ENCODE assay signal across 21 mouse cellular contexts in genomic region chr4:111452192-111452591, GRCm38 (mm10). TPM values are rescaled to one million over a fixed set of nuclear protein-coding genes. Genes with fewer than 3 reads are reported as not detected.
"Had no signal": no experiment of that assay in that cellular context is flagged by ENCODE, and none has a peak within 500 bp of the region (broad histone marks: within the 10 kb centered on the region; RNA-seq: fewer than 3 reads in every experiment).

No protein-coding gene starts in this region.

- H3K9ac ChIP-seq: limb, embryonic 12.5 days; limb, embryonic 15.5 days; liver, embryonic 14.5 days; liver, postnatal 0 days; lung, embryonic 14.5 days; midbrain, embryonic 12.5 days; midbrain, embryonic 15.5 days; neural tube, embryonic 13.5 days had no signal

- DNase-seq: layer of hippocampus, adult 9-11 months; left cerebral cortex, postnatal 4 days; liver, postnatal 0 days; right cerebral cortex, postnatal 4 days; spleen, adult 18-20 months; thymus, adult 18-20 months; thymus, postnatal 36 days had no signal

- ATAC-seq: inflammation-experienced regulatory T-cells, adult 6 months; liver, postnatal 0 days had no signal

- H3K9me3 ChIP-seq: limb, embryonic 12.5 days; limb, embryonic 15.5 days; midbrain, embryonic 12.5 days; midbrain, embryonic 15.5 days; neural tube, embryonic 13.5 days had no signal

- H3K4me3 ChIP-seq: layer of hippocampus, adult 2 months; left cerebral cortex, adult 2 months; limb, embryonic 12.5 days; limb, embryonic 15.5 days; midbrain, embryonic 12.5 days; midbrain, embryonic 15.5 days; neural tube, embryonic 13.5 days had no signal

- H3K4me2 ChIP-seq: limb, embryonic 12.5 days; limb, embryonic 15.5 days; liver, embryonic 11.5 days; lung, embryonic 14.5 days; midbrain, embryonic 12.5 days; midbrain, embryonic 15.5 days; neural tube, embryonic 13.5 days had no signal

- H3K27ac ChIP-seq: kidney, postnatal 0 days; layer of hippocampus, adult 2 months; left cerebral cortex, adult 2 months; limb, embryonic 12.5 days; limb, embryonic 15.5 days; liver, embryonic 14.5 days; macrophage; midbrain, embryonic 12.5 days; midbrain, embryonic 15.5 days; neural tube, embryonic 13.5 days had no signal

- H3K27me3 ChIP-seq: limb, embryonic 12.5 days; limb, embryonic 15.5 days; midbrain, embryonic 15.5 days; neural tube, embryonic 13.5 days had no signal

- H3K4me1 ChIP-seq: midbrain, embryonic 12.5 days had no signal

RNA-seq across cellular contexts. Expression of gene Bend5, which starts 37.4 kb away (rescaled TPM):
- total RNA-seq: megakaryocyte, adult 5-6 weeks had no signal
- polyA plus RNA-seq: macrophage had no signal
